Mouse (Mus musculus): ENCODE results near the gene Stk19.

Gene Stk19

GRCm38 (mm10) chr17:34796311-34797140 lies 40.2 kb downstream of the Stk19 start:
- DNase-seq = no peak

GRCm38 (mm10) chr17:34795633-34796032 lies 41.1 kb downstream of the Stk19 start:
- DNase-seq = no peak

GRCm38 (mm10) chr17:34795016-34795415 lies 41.7 kb downstream of the Stk19 start:
- no peak for DNase-seq

- peak; percentile 74 for DNase-seq
These were observed 58.9 kb downstream of the Stk19 start for GRCm38 (mm10) chr17:34777680-34778325.

Measured in layer of hippocampus, adult 9-11 months (tissue).